Mouse (Mus musculus): Measurements from ENCODE around the gene Ube2h. TPM values are rescaled to one million over a fixed set of nuclear protein-coding genes. Genes with fewer than 3 reads are reported as not detected.

Gene Ube2h
- total and polyA plus RNA-seq, 3 experiments: 29.4 to 61.7 (median 61.5) TPM

DNA sequence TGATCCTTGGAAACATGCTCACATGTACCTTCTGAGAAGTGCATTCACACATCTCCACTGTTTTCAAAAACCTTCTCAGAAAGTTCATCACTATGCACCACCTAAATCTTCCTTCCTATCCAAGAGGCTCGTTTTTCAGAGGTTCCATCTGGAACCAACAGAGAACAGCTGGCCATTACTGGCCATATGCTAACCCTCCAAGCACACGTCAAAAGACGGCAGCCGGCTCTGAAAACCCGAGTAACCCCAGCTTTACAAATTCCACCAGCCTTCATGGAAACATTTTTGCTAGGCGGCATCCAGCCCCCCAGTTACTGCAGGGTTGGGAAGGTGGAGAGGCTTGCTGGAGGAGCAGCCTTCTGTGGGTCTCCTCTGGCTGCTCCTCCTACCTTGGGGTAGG, 122.3 kb downstream of the Ube2h start:
- no peaks in the 10 kb centered on the region for H3K4me1 ChIP-seq (ENCODE audit: control insufficient read depth, insufficient read depth, low read length)
- peaks cover 18% of the 10 kb centered on the region for H3K27me3 ChIP-seq (ENCODE audit: control insufficient read depth, insufficient read depth, low read length)
- 69% methylated on average over 6 of the region's 6 CpGs for WGBS
- no peak for TF ChIP-seq POLR2A (IDR thresholded peaks at IDR 0.05; ENCODE audit: insufficient read depth, low read depth, low read length)
- no peak for TF ChIP-seq CTCF (IDR thresholded peaks at IDR 0.05)
- TF ChIP-seq EP300 (IDR thresholded peaks at IDR 0.05; ENCODE audit: insufficient read depth, low read depth, low read length): no peak
- no peak overlapping the region for H3K27ac ChIP-seq
- no peak overlapping the region for H3K9ac ChIP-seq (ENCODE audit: low read depth, low read length)
- H3K79me2 ChIP-seq (replicated peaks; ENCODE audit: control insufficient read depth, insufficient read depth, low read length): no peaks in the 10 kb centered on the region
- H3K36me3 ChIP-seq (ENCODE audit: control insufficient read depth, insufficient read depth, low read length): no peaks in the 10 kb centered on the region
- H3K4me3 ChIP-seq: no peak overlapping the region
- no peak for DNase-seq
- intact Hi-C loops (cut with DNase I): no loop called here

DNA sequence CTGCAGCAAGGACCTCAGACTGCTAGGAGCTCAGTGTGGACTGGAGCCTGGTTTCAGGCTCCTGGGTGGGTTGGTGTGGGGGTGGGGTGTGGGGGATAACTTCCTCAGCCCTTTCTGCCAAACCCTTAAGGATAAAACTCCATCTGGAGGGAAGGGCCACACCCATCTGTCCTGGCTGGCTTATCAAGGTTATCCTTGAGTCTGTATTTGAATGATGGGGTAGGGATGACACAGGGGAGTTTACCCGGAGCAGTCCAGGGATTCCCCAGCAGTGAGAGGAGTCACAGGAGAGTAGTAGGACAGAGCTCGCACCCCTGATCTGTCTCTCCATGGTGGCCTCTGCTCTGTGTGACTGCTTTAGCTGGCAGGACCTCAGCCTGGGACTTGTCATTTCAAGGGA, 124.0 kb downstream of the Ube2h start:
- H3K9ac ChIP-seq (ENCODE audit: low read depth, low read length): no peak overlapping the region
- DNase-seq: no peak
- H3K4me3 ChIP-seq: no peak overlapping the region
- 48% methylated on average over 2 of the region's 2 CpGs for WGBS
- intact Hi-C loops (cut with DNase I): no loop called here
- no peaks in the 10 kb centered on the region for H3K79me2 ChIP-seq (replicated peaks; ENCODE audit: control insufficient read depth, insufficient read depth, low read length)
- no peaks in the 10 kb centered on the region for H3K36me3 ChIP-seq (ENCODE audit: control insufficient read depth, insufficient read depth, low read length)
- H3K27me3 ChIP-seq (ENCODE audit: control insufficient read depth, insufficient read depth, low read length): peaks cover 28% of the 10 kb centered on the region
- H3K27ac ChIP-seq: no peak overlapping the region
- H3K4me1 ChIP-seq (ENCODE audit: control insufficient read depth, insufficient read depth, low read length): peaks cover 2% of the 10 kb centered on the region
- TF ChIP-seq CTCF (IDR thresholded peaks at IDR 0.05): no peak
- no peak for TF ChIP-seq EP300 (IDR thresholded peaks at IDR 0.05; ENCODE audit: insufficient read depth, low read depth, low read length)
- TF ChIP-seq POLR2A (IDR thresholded peaks at IDR 0.05; ENCODE audit: insufficient read depth, low read depth, low read length): no peak

- intact Hi-C loops (cut with DNase I): no loop called here
- H3K27ac ChIP-seq: no peak overlapping the region
These were observed 125.3 kb downstream of the Ube2h start for GRCm38 (mm10) chr6:30179046-30179445.

DNA sequence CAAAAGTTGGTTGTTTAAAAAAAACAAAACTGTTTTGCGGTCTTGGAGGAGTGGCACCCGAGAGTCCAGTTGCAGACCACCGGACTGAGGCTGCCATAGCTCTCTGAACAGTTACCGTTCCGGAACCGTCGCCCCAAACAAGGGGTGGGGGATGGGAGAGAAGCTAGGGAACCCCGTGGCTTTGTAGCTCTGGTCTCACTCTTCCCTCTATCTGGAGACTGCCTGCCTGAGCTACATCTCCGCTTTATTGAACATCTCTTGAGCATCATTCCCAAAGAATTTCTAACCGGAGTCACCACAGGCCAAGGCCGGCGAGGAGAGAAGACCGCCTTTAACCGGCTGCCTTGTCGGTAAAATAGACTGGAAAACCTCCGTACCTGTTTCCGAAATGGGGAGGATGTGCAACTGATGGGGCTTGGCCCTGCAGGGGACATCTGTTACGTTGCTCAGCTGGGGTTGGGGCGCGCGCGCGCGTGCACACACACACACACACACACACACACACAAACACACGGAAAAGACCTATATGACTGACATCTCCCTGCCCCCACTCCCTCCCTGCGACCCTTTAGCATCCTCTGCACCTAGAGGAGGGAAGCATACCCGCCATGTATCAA, 126.2 kb downstream of the Ube2h start:
- no peaks in the 10 kb centered on the region for H3K36me3 ChIP-seq (ENCODE audit: control insufficient read depth, insufficient read depth, low read length)
- H3K4me3 ChIP-seq: no peak overlapping the region
- TF ChIP-seq CTCF (IDR thresholded peaks at IDR 0.05): no peak
- no peak for TF ChIP-seq POLR2A (IDR thresholded peaks at IDR 0.05; ENCODE audit: insufficient read depth, low read depth, low read length)
- TF ChIP-seq EP300 (IDR thresholded peaks at IDR 0.05; ENCODE audit: insufficient read depth, low read depth, low read length): no peak
- H3K4me1 ChIP-seq (ENCODE audit: control insufficient read depth, insufficient read depth, low read length): peaks cover 2% of the 10 kb centered on the region
- no peak overlapping the region for H3K27ac ChIP-seq
- no peak for DNase-seq
- no peak overlapping the region for H3K9ac ChIP-seq (ENCODE audit: low read depth, low read length)
- WGBS: 6% methylated on average over 27 of the region's 27 CpGs
- H3K27me3 ChIP-seq (ENCODE audit: control insufficient read depth, insufficient read depth, low read length): peaks cover 47% of the 10 kb centered on the region
- intact Hi-C loops (cut with DNase I): no loop called here
- no peaks in the 10 kb centered on the region for H3K79me2 ChIP-seq (replicated peaks; ENCODE audit: control insufficient read depth, insufficient read depth, low read length)

More at GRCm38 (mm10) chr6:30179046-30179445, 125.3 kb downstream of the Ube2h start:
- peaks cover 38% of the 10 kb centered on the region for H3K27me3 ChIP-seq (ENCODE audit: control insufficient read depth, insufficient read depth, low read length)
- no peaks in the 10 kb centered on the region for H3K36me3 ChIP-seq (ENCODE audit: control insufficient read depth, insufficient read depth, low read length)
- H3K9ac ChIP-seq (ENCODE audit: low read depth, low read length): no peak overlapping the region
- DNase-seq: no peak
- WGBS: 23% methylated on average over 11 of the region's 11 CpGs
- H3K4me3 ChIP-seq: no peak overlapping the region
- H3K79me2 ChIP-seq (replicated peaks; ENCODE audit: control insufficient read depth, insufficient read depth, low read length): no peaks in the 10 kb centered on the region
- peaks cover 2% of the 10 kb centered on the region for H3K4me1 ChIP-seq (ENCODE audit: control insufficient read depth, insufficient read depth, low read length)
- TF ChIP-seq POLR2A (IDR thresholded peaks at IDR 0.05; ENCODE audit: insufficient read depth, low read depth, low read length): no peak
- TF ChIP-seq CTCF (IDR thresholded peaks at IDR 0.05): no peak

- Histone ChIP-seq H3K4me1 (ENCODE audit: control insufficient read depth, insufficient read depth, low read length) (peaks cover 2% of the 10 kb centered on the region), H3K27ac (no peak overlapping the region), H3K79me2 (replicated peaks; ENCODE audit: control insufficient read depth, insufficient read depth, low read length) (no peaks in the 10 kb centered on the region), H3K9ac (ENCODE audit: low read depth, low read length) (no peak overlapping the region), H3K4me3 (no peak overlapping the region), H3K27me3 (ENCODE audit: control insufficient read depth, insufficient read depth, low read length) (peaks cover 51% of the 10 kb centered on the region), H3K36me3 (ENCODE audit: control insufficient read depth, insufficient read depth, low read length) (no peaks in the 10 kb centered on the region)
- no peak for DNase-seq
- whole genome bisulfite sequencing: 6% methylated on average over 14 of the region's 14 CpGs
- TF ChIP-seq EP300 (IDR thresholded peaks at IDR 0.05; ENCODE audit: insufficient read depth, low read depth, low read length) (no peak), POLR2A (IDR thresholded peaks at IDR 0.05; ENCODE audit: insufficient read depth, low read depth, low read length) (no peak), CTCF (IDR thresholded peaks at IDR 0.05) (no peak)
- intact Hi-C loops (cut with DNase I): no loop called here
These were observed 127.0 kb downstream of the Ube2h start for GRCm38 (mm10) chr6:30177305-30177704.

- Histone ChIP-seq H3K79me2 (replicated peaks; ENCODE audit: control insufficient read depth, insufficient read depth, low read length) (no peaks in the 10 kb centered on the region), H3K36me3 (ENCODE audit: control insufficient read depth, insufficient read depth, low read length) (no peaks in the 10 kb centered on the region), H3K9ac (ENCODE audit: low read depth, low read length) (no peak overlapping the region), H3K27me3 (ENCODE audit: control insufficient read depth, insufficient read depth, low read length) (peaks cover 54% of the 10 kb centered on the region), H3K4me1 (ENCODE audit: control insufficient read depth, insufficient read depth, low read length) (peaks cover 2% of the 10 kb centered on the region), H3K27ac (no peak overlapping the region), H3K4me3 (no peak overlapping the region)
- DNase-seq: no peak
- TF ChIP-seq EP300 (IDR thresholded peaks at IDR 0.05; ENCODE audit: insufficient read depth, low read depth, low read length) (no peak), POLR2A (IDR thresholded peaks at IDR 0.05; ENCODE audit: insufficient read depth, low read depth, low read length) (no peak), CTCF (IDR thresholded peaks at IDR 0.05) (no peak)
- WGBS: 13% methylated on average over 12 of the region's 12 CpGs
- intact Hi-C loops (cut with DNase I): no loop called here
These were observed 127.8 kb downstream of the Ube2h start for GRCm38 (mm10) chr6:30176496-30176895.

All from heart, adult 2 months (tissue).